Mouse (Mus musculus): Measurements from ENCODE around the gene Rin2. TPM values are rescaled to one million over a fixed set of nuclear protein-coding genes. Genes with fewer than 3 reads are reported as not detected.

Rin2 gene
- polyA plus RNA-seq, 1 experiment from 2014 or later, result 37.9 TPM

GRCm38 (mm10) chr2:145866238-145866637 is 191.2 kb downstream of the Rin2 start:
- peaks cover 11% of the 10 kb centered on the region for H3K36me3 ChIP-seq (ENCODE audit: control insufficient read depth, insufficient read depth, low read length)
- H3K4me1 ChIP-seq (replicated peaks; ENCODE audit: control insufficient read depth, insufficient read depth, low read length), result peaks cover 16% of the 10 kb centered on the region
- H3K9me3 ChIP-seq (ENCODE audit: control insufficient read depth, low read length), result peaks cover 4% of the 10 kb centered on the region; the same call in 1 of the 2 replicates
- no peaks in the 10 kb centered on the region for H3K27me3 ChIP-seq (ENCODE audit: control insufficient read depth, insufficient read depth, low read depth, low read length)
- no peak overlapping the region for H3K4me3 ChIP-seq (ENCODE audit: low read length)
- ATAC-seq (ENCODE audit: low read depth), result no peak
- 92% methylated on average over 3 of the region's 3 CpGs for WGBS
- H3K27ac ChIP-seq (ENCODE audit: low read length), result no peak overlapping the region
- no peak overlapping the region for H3K4me2 ChIP-seq (ENCODE audit: low read depth, low read length)
- H3K9ac ChIP-seq (ENCODE audit: low read length), result no peak overlapping the region

- 93% methylated on average over 11 of the region's 11 CpGs for WGBS
- Histone ChIP-seq H3K9me3 (ENCODE audit: control insufficient read depth, low read length) (peaks cover 4% of the 10 kb centered on the region; the same call in 1 of the 2 replicates), H3K9ac (ENCODE audit: low read length) (no peak overlapping the region), H3K4me2 (ENCODE audit: low read depth, low read length) (no peak overlapping the region), H3K4me1 (replicated peaks; ENCODE audit: control insufficient read depth, insufficient read depth, low read length) (peaks cover 16% of the 10 kb centered on the region), H3K36me3 (ENCODE audit: control insufficient read depth, insufficient read depth, low read length) (peaks cover 11% of the 10 kb centered on the region), H3K27me3 (ENCODE audit: control insufficient read depth, insufficient read depth, low read depth, low read length) (no peaks in the 10 kb centered on the region), H3K4me3 (ENCODE audit: low read length) (no peak overlapping the region), H3K27ac (ENCODE audit: low read length) (no peak overlapping the region)
- ATAC-seq (ENCODE audit: low read depth), result no peak
These were observed 191.9 kb downstream of the Rin2 start for GRCm38 (mm10) chr2:145866695-145867449.

GRCm38 (mm10) chr2:145871308-145871707 is 196.3 kb downstream of the Rin2 start:
- Histone ChIP-seq H3K9me3 (ENCODE audit: control insufficient read depth, low read length) (peaks cover 4% of the 10 kb centered on the region; the same call in 1 of the 2 replicates), H3K4me1 (replicated peaks; ENCODE audit: control insufficient read depth, insufficient read depth, low read length) (peaks cover 4% of the 10 kb centered on the region; the same call in 1 of the 2 replicates), H3K27ac (ENCODE audit: low read length) (no peak overlapping the region), H3K9ac (ENCODE audit: low read length) (no peak overlapping the region), H3K27me3 (ENCODE audit: control insufficient read depth, insufficient read depth, low read depth, low read length) (no peaks in the 10 kb centered on the region), H3K4me3 (ENCODE audit: low read length) (no peak overlapping the region), H3K4me2 (ENCODE audit: low read depth, low read length) (no peak overlapping the region), H3K36me3 (ENCODE audit: control insufficient read depth, insufficient read depth, low read length) (peaks cover 11% of the 10 kb centered on the region)
- no peak for ATAC-seq (ENCODE audit: low read depth)
- WGBS, result 70% methylated on average over 4 of the region's 4 CpGs

GRCm38 (mm10) chr2:145872099-145872498 is 197.1 kb downstream of the Rin2 start:
- Histone ChIP-seq H3K27ac (ENCODE audit: low read length) (no peak overlapping the region), H3K4me2 (ENCODE audit: low read depth, low read length) (no peak overlapping the region), H3K36me3 (ENCODE audit: control insufficient read depth, insufficient read depth, low read length) (peaks cover 10% of the 10 kb centered on the region), H3K4me1 (replicated peaks; ENCODE audit: control insufficient read depth, insufficient read depth, low read length) (peaks cover 4% of the 10 kb centered on the region; the same call in 1 of the 2 replicates), H3K9ac (ENCODE audit: low read length) (no peak overlapping the region), H3K27me3 (ENCODE audit: control insufficient read depth, insufficient read depth, low read depth, low read length) (no peaks in the 10 kb centered on the region), H3K9me3 (ENCODE audit: control insufficient read depth, low read length) (peaks cover under 1% of the 10 kb centered on the region; the same call in 1 of the 2 replicates), H3K4me3 (ENCODE audit: low read length) (no peak overlapping the region)
- no peak for ATAC-seq (ENCODE audit: low read depth)
- 63% methylated on average over 1 of the region's 1 CpGs for WGBS

- no peak overlapping the region for H3K27ac ChIP-seq (ENCODE audit: low read length)
- ATAC-seq (ENCODE audit: low read depth), result no peak
- no peaks in the 10 kb centered on the region for H3K9me3 ChIP-seq (ENCODE audit: control insufficient read depth, low read length)
- no peak overlapping the region for H3K9ac ChIP-seq (ENCODE audit: low read length)
- 83% methylated on average over 1 of the region's 1 CpGs for WGBS
- peaks cover 9% of the 10 kb centered on the region for H3K36me3 ChIP-seq (ENCODE audit: control insufficient read depth, insufficient read depth, low read length)
- no peak overlapping the region for H3K4me2 ChIP-seq (ENCODE audit: low read depth, low read length)
- H3K4me1 ChIP-seq (replicated peaks; ENCODE audit: control insufficient read depth, insufficient read depth, low read length), result peaks cover 4% of the 10 kb centered on the region; the same call in 1 of the 2 replicates
- H3K4me3 ChIP-seq (ENCODE audit: low read length), result no peak overlapping the region
- H3K27me3 ChIP-seq (ENCODE audit: control insufficient read depth, insufficient read depth, low read depth, low read length), result no peaks in the 10 kb centered on the region
These were observed 198.9 kb downstream of the Rin2 start for GRCm38 (mm10) chr2:145873953-145874352.

- 35% methylated on average over 3 of the region's 3 CpGs for WGBS
- Histone ChIP-seq H3K36me3 (ENCODE audit: control insufficient read depth, insufficient read depth, low read length) (peaks cover 16% of the 10 kb centered on the region), H3K4me1 (replicated peaks; ENCODE audit: control insufficient read depth, insufficient read depth, low read length) (peaks cover 4% of the 10 kb centered on the region; the same call in 1 of the 2 replicates), H3K4me2 (ENCODE audit: low read depth, low read length) (no peak overlapping the region), H3K27ac (ENCODE audit: low read length) (no peak overlapping the region), H3K9me3 (ENCODE audit: control insufficient read depth, low read length) (no peaks in the 10 kb centered on the region), H3K9ac (ENCODE audit: low read length) (no peak overlapping the region), H3K4me3 (ENCODE audit: low read length) (no peak overlapping the region), H3K27me3 (ENCODE audit: control insufficient read depth, insufficient read depth, low read depth, low read length) (no peaks in the 10 kb centered on the region)
- ATAC-seq (ENCODE audit: low read depth), result no peak
These were observed 200.0 kb downstream of the Rin2 start for GRCm38 (mm10) chr2:145874879-145875482.

GRCm38 (mm10) chr2:145877191-145877590 is 202.2 kb downstream of the Rin2 start:
- no peak for ATAC-seq (ENCODE audit: low read depth)
- no peak overlapping the region for H3K9ac ChIP-seq (ENCODE audit: low read length)
- H3K27me3 ChIP-seq (ENCODE audit: control insufficient read depth, insufficient read depth, low read depth, low read length), result no peaks in the 10 kb centered on the region
- no peak overlapping the region for H3K4me2 ChIP-seq (ENCODE audit: low read depth, low read length)
- peaks cover 21% of the 10 kb centered on the region for H3K36me3 ChIP-seq (ENCODE audit: control insufficient read depth, insufficient read depth, low read length)
- H3K9me3 ChIP-seq (ENCODE audit: control insufficient read depth, low read length), result no peaks in the 10 kb centered on the region
- no peak overlapping the region for H3K27ac ChIP-seq (ENCODE audit: low read length)
- H3K4me3 ChIP-seq (ENCODE audit: low read length), result no peak overlapping the region
- WGBS, result 91% methylated on average over 3 of the region's 3 CpGs
- H3K4me1 ChIP-seq (replicated peaks; ENCODE audit: control insufficient read depth, insufficient read depth, low read length), result peaks cover 4% of the 10 kb centered on the region; the same call in 1 of the 2 replicates

GRCm38 (mm10) chr2:145880887-145881747 is 206.1 kb downstream of the Rin2 start:
- Histone ChIP-seq H3K4me1 (replicated peaks; ENCODE audit: control insufficient read depth, insufficient read depth, low read length) (peaks cover 18% of the 10 kb centered on the region), H3K4me2 (ENCODE audit: low read depth, low read length) (no peak overlapping the region), H3K27ac (ENCODE audit: low read length) (peak overlapping the region; percentile 34; the same call in 1 of the 2 replicates), H3K27me3 (ENCODE audit: control insufficient read depth, insufficient read depth, low read depth, low read length) (no peaks in the 10 kb centered on the region), H3K9ac (ENCODE audit: low read length) (no peak overlapping the region), H3K4me3 (ENCODE audit: low read length) (no peak overlapping the region), H3K9me3 (ENCODE audit: control insufficient read depth, low read length) (no peaks in the 10 kb centered on the region), H3K36me3 (ENCODE audit: control insufficient read depth, insufficient read depth, low read length) (peaks cover 40% of the 10 kb centered on the region)
- WGBS, result 67% methylated on average over 11 of the region's 11 CpGs
- ATAC-seq (ENCODE audit: low read depth), result no peak

GRCm38 (mm10) chr2:145881932-145882331 is 206.9 kb downstream of the Rin2 start:
- Histone ChIP-seq H3K9ac (ENCODE audit: low read length) (no peak overlapping the region), H3K4me1 (replicated peaks; ENCODE audit: control insufficient read depth, insufficient read depth, low read length) (peaks cover 18% of the 10 kb centered on the region), H3K27me3 (ENCODE audit: control insufficient read depth, insufficient read depth, low read depth, low read length) (no peaks in the 10 kb centered on the region), H3K36me3 (ENCODE audit: control insufficient read depth, insufficient read depth, low read length) (peaks cover 34% of the 10 kb centered on the region), H3K9me3 (ENCODE audit: control insufficient read depth, low read length) (no peaks in the 10 kb centered on the region), H3K4me2 (ENCODE audit: low read depth, low read length) (no peak overlapping the region), H3K27ac (ENCODE audit: low read length) (no peak overlapping the region), H3K4me3 (ENCODE audit: low read length) (no peak overlapping the region)
- no peak for ATAC-seq (ENCODE audit: low read depth)
- 87% methylated on average over 5 of the region's 5 CpGs for WGBS
